Mouse (Mus musculus) MN1 (cell line): Measurements from ENCODE around the gene Ctla2a.
"Not testable (repeated sequence)": the region's sequence is repeated elsewhere in the genome, so short reads cannot be mapped to it uniquely, and the experiment has no call there.

Source experiments
- DNase-seq: peaks from one replicate; pipeline ENCODE4 v3.0.0-alpha.2; 2016; ENCODE audit warnings: low spot score

The Ctla2a gene

GRCm38 (mm10) chr13:60936500-60936901, at the start of gene Ctla2a, which contains the start of gene Gm49391:
Ctla2a (minus strand) TSS chr13:60936625.
Gm49391 (minus strand) TSS chr13:60936571.
- peak; percentile 73 for DNase-seq

GRCm38 (mm10) chr13:60972319-60972718, 35.9 kb upstream of the Ctla2a start:
- not testable (repeated sequence) for DNase-seq

GRCm38 (mm10) chr13:60963985-60964384, 27.6 kb upstream of the Ctla2a start:
- not testable (repeated sequence) for DNase-seq

- DNase-seq, result no peak
Measured at GRCm38 (mm10) chr13:60961706-60962105, 25.3 kb upstream of the Ctla2a start.

GRCm38 (mm10) chr13:60941884-60942283, 5.5 kb upstream of the Ctla2a start, which contains the start of gene Tpbpa:
Tpbpa (minus strand) TSS chr13:60941984.
- DNase-seq, result not testable (repeated sequence)

- not testable (repeated sequence) for DNase-seq
Measured at GRCm38 (mm10) chr13:60935490-60935889, 935 bp downstream of the Ctla2a start, which contains the start of gene Gm49393. Gm49393 (minus strand) TSS chr13:60935590.

- DNase-seq, result not testable (repeated sequence)
Measured at GRCm38 (mm10) chr13:60904780-60905179, 31.6 kb downstream of the Ctla2a start, which contains the start of gene Tpbpb. Tpbpb (minus strand) TSS chr13:60904880.

GRCm38 (mm10) chr13:60897328-60897727, 39.1 kb downstream of the Ctla2a start, which contains the start of gene Ctla2b:
Ctla2b (minus strand) TSS chr13:60897447.
- DNase-seq, result peak; percentile 74

- not testable (repeated sequence) for DNase-seq
Measured at GRCm38 (mm10) chr13:60896794-60897193, 39.6 kb downstream of the Ctla2a start, which contains the start of gene Gm49392. Gm49392 (minus strand) TSS chr13:60896894.

GRCm38 (mm10) chr13:60895406-60896160, 40.8 kb downstream of the Ctla2a start:
- DNase-seq, result no peak

- DNase-seq, result no peak
Measured at GRCm38 (mm10) chr13:60892301-60892700, 44.1 kb downstream of the Ctla2a start.
